Mouse (Mus musculus): ENCODE measurements around the gene Trex2.
"Not testable (repeated sequence)": the region's sequence is repeated elsewhere in the genome, so short reads cannot be mapped to it uniquely, and the experiment has no call there.

Trex2 gene

DNA sequence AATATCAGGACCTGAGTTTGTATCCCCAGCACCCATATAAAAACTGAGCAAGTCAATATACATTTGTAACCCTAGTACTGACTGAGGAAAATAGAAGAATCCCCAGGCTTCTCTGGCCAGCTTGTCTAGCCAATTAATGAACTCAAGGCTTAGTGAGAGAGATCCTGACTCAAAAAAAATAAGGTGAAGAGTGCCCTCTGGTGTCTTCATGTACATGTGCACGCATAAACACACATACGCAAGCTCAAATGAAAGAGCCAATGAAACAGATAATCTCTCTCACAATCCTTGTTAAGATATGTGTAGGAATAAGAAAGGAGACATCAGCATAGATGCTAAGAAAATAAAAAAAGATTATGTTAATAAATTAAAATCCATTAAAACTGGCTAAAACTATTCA lies 5.1 kb downstream of the Trex2 start:
- no peak for DNase-seq (ENCODE audit: low spot score)

DNA sequence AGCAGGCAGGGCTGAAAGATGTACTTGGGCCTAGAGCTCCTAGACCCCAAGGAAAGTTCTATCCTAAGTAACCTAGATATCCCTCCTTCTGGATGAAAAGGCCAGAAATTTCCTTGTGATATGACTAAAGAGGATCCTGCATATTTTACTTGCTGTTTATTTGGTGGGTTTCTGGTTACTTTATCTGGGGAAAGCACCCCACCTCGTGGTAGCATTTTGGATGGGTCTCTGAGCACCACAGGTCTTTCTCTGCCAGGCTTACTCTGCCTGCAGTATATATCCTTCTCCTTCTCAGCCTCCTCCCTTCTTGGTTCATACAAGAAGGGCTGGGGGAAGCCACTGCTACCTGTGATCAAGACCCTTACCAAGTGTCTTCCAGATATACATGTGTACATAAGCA lies 22.4 kb downstream of the Trex2 start:
- DNase-seq (ENCODE audit: low spot score), result no peak

DNA sequence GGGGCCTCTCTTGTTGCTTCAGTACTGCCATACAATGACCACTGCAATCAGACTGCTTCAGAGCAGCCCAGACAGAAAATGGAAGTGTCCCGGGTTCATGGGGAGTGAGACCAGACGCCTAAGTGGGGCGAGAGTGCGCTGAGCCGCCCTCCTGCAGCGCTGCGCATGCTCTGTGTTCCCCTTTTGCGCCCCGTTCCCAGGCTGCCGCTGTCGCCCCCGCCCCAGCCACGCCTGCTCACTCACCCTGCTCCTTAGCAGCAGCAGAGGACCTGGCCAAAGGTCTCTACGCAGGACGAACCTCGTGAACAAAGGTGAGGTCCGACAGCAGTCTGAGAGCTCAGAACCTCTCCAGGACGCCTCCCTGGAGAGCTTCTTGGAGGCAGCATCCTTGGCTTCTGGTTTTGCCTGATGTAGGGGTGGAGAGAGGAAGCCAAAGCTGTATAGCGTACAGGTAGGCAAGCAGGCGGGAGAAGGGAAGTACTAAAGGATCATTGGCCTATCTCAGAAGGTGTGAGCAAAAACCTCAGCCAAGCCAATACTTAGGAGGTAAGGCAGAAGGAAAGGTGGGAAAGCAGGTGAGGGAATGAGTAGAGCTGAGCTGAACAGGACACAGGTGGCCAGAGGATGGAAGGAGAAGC lies 24.1 kb downstream of the Trex2 start, which contains the start of gene Zfp92:
Gene Zfp92, plus strand, starts transcription at position 217 of the 638 bp plus-strand sequence.
- DNase-seq (ENCODE audit: low spot score), result no peak

DNA sequence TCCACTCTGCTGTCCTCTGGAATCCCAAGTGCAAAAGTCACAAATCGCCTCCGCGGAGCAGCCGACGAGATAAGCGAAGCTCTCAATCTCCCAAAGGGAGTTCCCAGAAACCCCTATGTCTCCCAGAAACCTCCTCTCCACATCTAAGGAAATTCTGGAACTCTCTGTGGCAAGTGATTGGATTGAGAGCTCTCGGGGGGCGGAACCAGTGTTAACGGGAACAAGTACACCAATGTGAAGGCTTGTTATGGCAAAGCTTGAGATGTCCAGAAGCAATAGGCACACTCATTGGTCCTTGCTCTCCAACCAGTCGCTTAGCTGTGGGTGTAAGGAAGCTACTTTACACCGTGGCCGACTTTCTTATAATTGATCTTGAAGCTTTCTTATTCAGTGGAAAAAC lies 33.5 kb downstream of the Trex2 start:
- DNase-seq (ENCODE audit: low spot score), result no peak

DNA sequence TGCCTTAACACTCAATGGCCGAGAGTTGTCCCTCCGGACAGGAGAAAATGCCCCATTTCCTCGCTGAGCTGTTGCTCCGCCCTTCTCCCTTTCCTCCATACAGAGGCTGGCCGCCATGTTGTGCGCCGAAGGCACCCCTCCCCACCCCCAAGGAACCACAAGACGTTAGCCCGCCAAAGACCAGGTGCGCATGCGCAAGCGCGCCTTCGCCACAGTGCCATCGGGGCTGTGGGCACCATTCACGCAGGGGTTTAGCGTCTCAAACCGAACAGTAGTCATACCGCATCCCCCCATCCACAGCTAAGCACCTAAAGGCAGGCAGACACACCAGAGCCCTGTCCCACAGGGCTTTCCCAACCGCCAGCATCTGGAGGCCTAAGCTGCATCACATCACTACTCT lies 34.2 kb downstream of the Trex2 start:
- no peak for DNase-seq (ENCODE audit: low spot score)

DNA sequence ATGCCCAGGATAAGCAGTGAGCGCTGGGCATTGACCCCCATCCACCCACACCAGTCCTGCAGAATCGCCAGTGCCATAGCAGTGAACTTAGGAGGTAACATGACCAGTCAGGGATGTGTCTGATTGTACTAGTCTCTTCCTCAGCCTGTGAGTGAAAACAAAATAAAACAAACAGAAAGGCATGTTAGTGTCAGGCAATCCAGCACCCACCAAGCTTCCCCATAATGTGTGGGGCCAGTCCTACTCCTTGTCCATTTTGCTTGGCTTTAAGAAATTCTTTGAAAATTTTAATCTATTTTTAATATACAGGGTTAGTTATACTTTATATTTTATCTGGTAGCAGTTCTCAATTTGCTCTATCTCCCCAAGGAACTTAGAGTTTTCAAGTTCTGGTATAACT lies 36.5 kb downstream of the Trex2 start, which contains the start of gene Gm18336:
Gene Gm18336, minus strand, starts transcription at position 101 of the 400 bp plus-strand sequence.
- not testable (repeated sequence) for DNase-seq (ENCODE audit: low spot score)

DNA sequence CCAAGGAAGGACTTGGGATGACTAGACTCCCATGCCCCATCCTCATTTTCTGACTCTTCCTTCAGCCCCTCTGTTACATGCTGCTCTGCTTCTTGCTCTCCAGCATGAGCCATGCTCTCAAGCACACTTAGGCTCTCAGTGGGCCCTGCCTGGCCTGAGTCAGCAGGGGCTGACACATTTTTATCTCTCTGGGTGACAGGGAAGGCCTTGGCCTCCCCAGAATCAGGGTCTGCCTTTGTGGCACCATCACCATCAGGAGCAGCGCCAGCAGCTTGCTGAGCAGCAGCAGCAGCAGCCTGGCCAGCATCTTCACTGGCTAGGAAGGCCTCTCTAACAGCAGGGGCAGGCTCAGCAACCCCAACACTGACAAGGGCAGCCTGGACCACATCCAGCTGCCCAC lies 38.7 kb downstream of the Trex2 start:
- DNase-seq (ENCODE audit: low spot score), result no peak

DNA sequence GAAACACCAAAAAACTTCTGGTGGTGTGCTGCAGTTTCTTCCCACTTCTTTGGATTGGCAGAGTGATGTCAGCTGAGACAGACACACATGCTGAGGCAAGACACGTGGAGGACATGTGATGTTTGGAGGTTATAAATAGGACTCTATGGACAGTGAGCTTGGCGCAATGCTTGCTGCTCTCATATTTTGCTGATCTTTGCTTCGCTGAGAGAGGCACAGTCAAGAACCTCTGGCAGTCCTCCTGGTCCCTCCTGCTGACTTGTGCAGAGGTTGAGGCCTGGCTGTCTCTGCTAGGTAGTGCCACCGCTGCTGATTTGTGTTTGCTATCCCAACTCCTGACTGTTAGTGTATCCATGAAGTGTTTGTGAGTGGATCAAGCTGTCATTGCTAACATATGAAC lies 43.7 kb downstream of the Trex2 start:
- no peak for DNase-seq (ENCODE audit: low spot score)

DNA sequence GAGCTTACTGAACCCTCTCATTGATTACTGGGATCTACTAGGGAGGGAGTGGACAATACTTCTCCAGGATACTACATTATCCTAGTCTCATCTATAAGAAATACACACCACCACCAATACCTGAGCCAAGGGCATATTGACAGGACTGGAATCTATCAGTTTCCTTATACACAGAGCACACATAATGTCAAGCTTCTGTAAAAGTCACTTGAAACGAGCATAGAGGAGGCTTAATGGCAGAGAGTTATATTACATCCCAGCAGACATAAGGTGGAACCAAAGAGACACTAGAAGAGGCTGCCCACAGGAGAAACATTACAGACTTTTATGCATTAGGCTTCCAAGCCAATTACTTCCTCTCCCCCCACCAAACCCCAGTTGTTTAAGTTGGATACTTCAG lies 50.2 kb downstream of the Trex2 start:
- no peak for DNase-seq (ENCODE audit: low spot score)

DNA sequence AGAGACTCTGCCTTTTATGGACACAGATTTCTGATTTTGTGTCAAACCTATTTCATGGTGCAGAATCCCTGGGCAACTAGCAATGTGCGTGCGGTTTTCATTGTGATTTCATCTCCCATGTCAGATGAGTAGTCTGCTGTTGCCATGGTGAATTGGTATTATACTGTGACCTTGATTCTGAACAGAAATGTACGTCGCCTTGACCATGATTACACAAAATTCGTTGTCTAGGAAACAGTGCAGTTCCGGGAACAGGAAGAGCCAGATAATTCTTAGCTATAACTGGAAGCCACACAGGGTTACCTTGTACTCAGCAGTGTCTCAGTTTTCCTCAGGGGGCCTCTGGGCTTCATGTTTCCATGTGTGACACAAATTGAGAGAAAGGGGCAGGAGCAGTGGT lies 50.7 kb downstream of the Trex2 start:
- DNase-seq (ENCODE audit: low spot score), result peak; percentile 2
